Mouse (Mus musculus) erythroblast, embryonic 14.5 days (primary cell): ENCODE data around the gene Akap2.

Experiments
- GATA1 ChIP-seq: IDR thresholded peaks from 2 replicates; pipeline ENCODE4 v1.6.1; 2012; ENCODE audit warnings: low read length, inconsistent platforms, mixed read lengths
- TAL1 ChIP-seq: IDR thresholded peaks from 3 replicates; pipeline ENCODE4 v1.6.1; 2012; ENCODE audit warnings: low read length, inconsistent platforms, mixed read lengths

GRCm38 (mm10) chr4:57833060-57833459 lies 115.6 kb downstream of the Akap2 start:
- TF ChIP-seq GATA1 (no peak), TAL1 (no peak)
